Mouse (Mus musculus) NIH3T3 (cell line): Measurements from ENCODE around the gene 4930452B06Rik.
"Not testable (repeated sequence)": the region's sequence is repeated elsewhere in the genome, so short reads cannot be mapped to it uniquely, and the experiment has no call there.

ENCODE experiments used
- DNase-seq: peaks from one replicate; pipeline ENCODE4 v3.0.0-alpha.2; 2012; ENCODE audit warnings: low read depth

Gene 4930452B06Rik

GRCm38 (mm10) chr14:8665636-8666411 is at the start of gene 4930452B06Rik:
Gene 4930452B06Rik (minus strand): TSS chr14:8666240.
- DNase-seq: peak; percentile 82

GRCm38 (mm10) chr14:8712674-8713073 is 46.6 kb upstream of the 4930452B06Rik start:
- no peak for DNase-seq

- DNase-seq: no peak
These were observed 23.4 kb upstream of the 4930452B06Rik start for GRCm38 (mm10) chr14:8689451-8689850.

- DNase-seq: no peak
These were observed 22.4 kb upstream of the 4930452B06Rik start for GRCm38 (mm10) chr14:8688462-8688861.

- no peak for DNase-seq
These were observed 20.1 kb upstream of the 4930452B06Rik start for GRCm38 (mm10) chr14:8686185-8686584.

- DNase-seq: no peak
These were observed 13.9 kb upstream of the 4930452B06Rik start for GRCm38 (mm10) chr14:8679896-8680295.

- DNase-seq: no peak
These were observed 5.7 kb downstream of the 4930452B06Rik start for GRCm38 (mm10) chr14:8660359-8660758.

- DNase-seq: no peak
These were observed 24.3 kb downstream of the 4930452B06Rik start for GRCm38 (mm10) chr14:8641650-8642279.

GRCm38 (mm10) chr14:8632211-8632610 is 33.8 kb downstream of the 4930452B06Rik start:
- DNase-seq: no peak

- no peak for DNase-seq
These were observed 37.6 kb downstream of the 4930452B06Rik start for GRCm38 (mm10) chr14:8628406-8628805.

- peak; percentile 4 for DNase-seq
These were observed 38.6 kb downstream of the 4930452B06Rik start for GRCm38 (mm10) chr14:8627481-8627880.

GRCm38 (mm10) chr14:8621164-8621563 is 44.9 kb downstream of the 4930452B06Rik start:
- no peak for DNase-seq

- DNase-seq: no peak
These were observed 45.5 kb downstream of the 4930452B06Rik start for GRCm38 (mm10) chr14:8620580-8620979.

GRCm38 (mm10) chr14:8615636-8616035 is 50.4 kb downstream of the 4930452B06Rik start:
- DNase-seq: peak; percentile 3

- not testable (repeated sequence) for DNase-seq
These were observed 51.6 kb downstream of the 4930452B06Rik start for GRCm38 (mm10) chr14:8614430-8614829.

GRCm38 (mm10) chr14:8612080-8612479 is 54.0 kb downstream of the 4930452B06Rik start:
- no peak for DNase-seq

GRCm38 (mm10) chr14:8610108-8610507 is 55.9 kb downstream of the 4930452B06Rik start:
- no peak for DNase-seq

GRCm38 (mm10) chr14:8608559-8609171 is 57.4 kb downstream of the 4930452B06Rik start:
- DNase-seq: peak; percentile 78

GRCm38 (mm10) chr14:8604898-8605297 is 61.1 kb downstream of the 4930452B06Rik start:
- DNase-seq: no peak

GRCm38 (mm10) chr14:8585031-8585430 is 81.0 kb downstream of the 4930452B06Rik start:
- DNase-seq: no peak

- DNase-seq: not testable (repeated sequence)
These were observed 115.0 kb downstream of the 4930452B06Rik start for GRCm38 (mm10) chr14:8551006-8551405.

- DNase-seq: no peak
These were observed 116.9 kb downstream of the 4930452B06Rik start for GRCm38 (mm10) chr14:8549108-8549507.

- DNase-seq: no peak
These were observed 130.0 kb downstream of the 4930452B06Rik start for GRCm38 (mm10) chr14:8536024-8536423.
